Mouse (Mus musculus) midbrain, embryonic 11.5 days (tissue): Measurements from ENCODE around the gene Kcnt1. TPM values are rescaled to one million over a fixed set of nuclear protein-coding genes. Genes with fewer than 3 reads are reported as not detected.

ENCODE experiments used
- ATAC-seq: fragments of 200-750 bp; cut with Nextera tagmentation; 2 replicates; pipeline ENCODE4 v1.8.0; 2017; ENCODE audit warnings: moderate TSS enrichment, moderate library complexity; ENCODE audit not compliant: low FRiP score
- DNase-seq: peaks from one replicate; pipeline ENCODE4 v3.0.0; 2015; ENCODE audit warnings: low spot score; ENCODE audit errors: missing footprints
- H3K27ac ChIP-seq: fragments of 300-500 bp; sonication (generic); 2 replicates; pipeline ENCODE4 v1.5.1; 2014; ENCODE audit warnings: low read depth, low read length
- H3K27me3 ChIP-seq: fragments of 300-500 bp; sonication (generic); 2 replicates; pipeline ENCODE4 v1.6.1; 2014; ENCODE audit warnings: mild to moderate bottlenecking, low read length, moderate library complexity, mixed read lengths; ENCODE audit not compliant: control insufficient read depth, insufficient read depth
- H3K36me3 ChIP-seq: fragments of 300-500 bp; sonication (generic); 2 replicates; pipeline ENCODE4 v1.6.1; 2014; ENCODE audit warnings: mild to moderate bottlenecking, low read length, moderate library complexity, mixed read lengths; ENCODE audit not compliant: control insufficient read depth, insufficient read depth
- H3K4me1 ChIP-seq: fragments of 300-500 bp; sonication (generic); 2 replicates; pipeline ENCODE4 v1.6.1; 2014; ENCODE audit warnings: low read length; ENCODE audit not compliant: control insufficient read depth, insufficient read depth
- H3K4me2 ChIP-seq: fragments of 300-500 bp; sonication (generic); 2 replicates; pipeline ENCODE4 v1.6.1; 2014; ENCODE audit warnings: mild to moderate bottlenecking, moderate library complexity
- H3K4me3 ChIP-seq: fragments of 300-500 bp; sonication (generic); 2 replicates; pipeline ENCODE4 v1.5.1; 2014; ENCODE audit warnings: low read depth, low read length
- H3K9ac ChIP-seq: fragments of 300-500 bp; sonication (generic); 2 replicates; pipeline ENCODE4 v1.6.1; 2014; ENCODE audit warnings: low read length
- H3K9me3 ChIP-seq: fragments of 300-500 bp; sonication (generic); 2 replicates; pipeline ENCODE4 v1.6.1; 2016; ENCODE audit warnings: low read length; ENCODE audit not compliant: control insufficient read depth
- WGBS: fragments of 180-500 bp; shearing (Covaris S2); extraction: QIAGEN DNeasy Blood & Tissue Kit; methylation state at CpG from one replicate; pipeline ENCODE4 v1.1.7; 2014; 5-methylcytosine and 5-hydroxymethylcytosine counted together
- polyA plus RNA-seq: library from polyadenylated mRNA; unstranded; fragments of >200 nt; fragmentation: Nextera tagmentation; extraction: Ambion mirVana; gene quantifications from 2 replicates; pipeline ENCODE4 v1.2.1, GENCODE M21; 2014

Kcnt1 gene
- polyA plus RNA-seq, 1 experiment from 2014 or later = 0.23 TPM

DNA sequence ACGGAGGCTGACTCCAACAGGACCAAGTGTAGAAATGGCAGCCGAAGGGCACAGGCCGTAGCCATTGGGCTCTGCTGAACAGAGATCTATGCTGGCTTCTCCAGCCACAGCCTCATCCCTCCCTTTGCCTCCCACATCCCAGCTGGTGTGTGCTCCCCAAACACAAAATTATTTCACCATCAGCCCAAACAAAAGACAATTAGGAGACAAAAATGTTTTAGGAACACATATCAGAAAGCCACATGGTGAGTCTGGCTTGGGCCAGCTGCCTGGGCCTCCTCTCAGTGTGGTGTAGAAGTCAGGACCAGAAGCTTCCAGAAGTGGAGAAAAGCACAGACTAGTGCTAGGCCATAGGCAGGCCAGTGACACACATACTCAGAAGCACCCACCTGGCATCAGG lies 19.4 kb upstream of the Kcnt1 start:
- Histone ChIP-seq H3K4me3 (no peak overlapping the region), H3K4me1 (no peaks in the 10 kb centered on the region), H3K9ac (no peak overlapping the region), H3K9me3 (no peaks in the 10 kb centered on the region), H3K27ac (no peak overlapping the region), H3K4me2 (no peak overlapping the region), H3K36me3 (no peaks in the 10 kb centered on the region), H3K27me3 (no peaks in the 10 kb centered on the region)
- ATAC-seq (no peak), DNase-seq (no peak)
- 86% methylated on average over 3 of the region's 3 CpGs for WGBS

GRCm38 (mm10) chr2:25846516-25846915 lies 17.0 kb upstream of the Kcnt1 start:
- H3K9ac ChIP-seq = no peak overlapping the region
- no peak overlapping the region for H3K4me2 ChIP-seq
- H3K36me3 ChIP-seq = no peaks in the 10 kb centered on the region
- no peaks in the 10 kb centered on the region for H3K27me3 ChIP-seq
- H3K27ac ChIP-seq = no peak overlapping the region
- DNase-seq (no peak), ATAC-seq (no peak)
- H3K9me3 ChIP-seq = no peaks in the 10 kb centered on the region
- WGBS = 85% methylated on average over 8 of the region's 8 CpGs
- H3K4me3 ChIP-seq = no peak overlapping the region
- no peaks in the 10 kb centered on the region for H3K4me1 ChIP-seq

- WGBS = 86% methylated on average over 15 of the region's 16 CpGs
- ATAC-seq (no peak), DNase-seq (no peak)
Observed at GRCm38 (mm10) chr2:25847226-25847625, 16.3 kb upstream of the Kcnt1 start, which contains the start of gene Sohlh1. TSS of gene Sohlh1 (minus strand) at chr2:25847248.

GRCm38 (mm10) chr2:25850330-25850729 lies 13.2 kb upstream of the Kcnt1 start:
- ATAC-seq = no peak
- no peaks in the 10 kb centered on the region for H3K27me3 ChIP-seq

More at GRCm38 (mm10) chr2:25847226-25847625, 16.3 kb upstream of the Kcnt1 start, which contains the start of gene Sohlh1:
- no peaks in the 10 kb centered on the region for H3K36me3 ChIP-seq
- no peaks in the 10 kb centered on the region for H3K27me3 ChIP-seq
- no peaks in the 10 kb centered on the region for H3K4me1 ChIP-seq
- no peak within 1 kb of the TSS for H3K27ac ChIP-seq
- no peak within 1 kb of the TSS for H3K4me2 ChIP-seq
- H3K9me3 ChIP-seq = no peaks in the 10 kb centered on the region
- no peak within 1 kb of the TSS for H3K4me3 ChIP-seq
- H3K9ac ChIP-seq = no peak within 1 kb of the TSS

DNA sequence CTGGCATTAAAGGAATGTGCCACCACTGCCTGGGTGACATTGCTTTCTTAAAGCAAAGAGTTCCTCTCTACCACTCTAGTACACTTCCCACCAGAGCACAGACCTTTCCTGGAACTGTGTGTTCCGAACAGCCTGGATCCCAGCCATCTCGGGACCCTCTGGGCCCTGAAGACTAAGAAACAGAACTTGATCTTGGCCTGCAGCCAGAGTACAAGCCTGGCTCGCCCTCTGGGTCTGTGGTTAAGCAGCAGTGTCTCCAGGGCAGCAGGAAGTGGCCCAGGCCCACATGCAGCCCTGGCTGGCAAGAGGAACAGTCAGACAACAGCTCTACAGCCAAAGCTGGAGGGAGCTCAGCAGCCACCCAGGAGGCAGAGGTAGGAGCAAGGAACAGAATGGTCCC lies 10.9 kb upstream of the Kcnt1 start:
- Histone ChIP-seq H3K27ac (no peak overlapping the region), H3K9me3 (no peaks in the 10 kb centered on the region), H3K27me3 (no peaks in the 10 kb centered on the region), H3K4me3 (no peak overlapping the region), H3K4me2 (no peak overlapping the region), H3K9ac (no peak overlapping the region), H3K4me1 (no peaks in the 10 kb centered on the region), H3K36me3 (no peaks in the 10 kb centered on the region)
- 65% methylated on average over 3 of the region's 3 CpGs for WGBS
- no peak for ATAC-seq
- DNase-seq = no peak

More at GRCm38 (mm10) chr2:25850330-25850729, 13.2 kb upstream of the Kcnt1 start:
- H3K9ac ChIP-seq = no peak overlapping the region
- peak; percentile 93 for DNase-seq
- H3K9me3 ChIP-seq = no peaks in the 10 kb centered on the region
- no peak overlapping the region for H3K27ac ChIP-seq
- no peak overlapping the region for H3K4me3 ChIP-seq
- H3K4me1 ChIP-seq = no peaks in the 10 kb centered on the region
- no peak overlapping the region for H3K4me2 ChIP-seq
- WGBS = 9% methylated on average over 4 of the region's 4 CpGs
- H3K36me3 ChIP-seq = no peaks in the 10 kb centered on the region

DNA sequence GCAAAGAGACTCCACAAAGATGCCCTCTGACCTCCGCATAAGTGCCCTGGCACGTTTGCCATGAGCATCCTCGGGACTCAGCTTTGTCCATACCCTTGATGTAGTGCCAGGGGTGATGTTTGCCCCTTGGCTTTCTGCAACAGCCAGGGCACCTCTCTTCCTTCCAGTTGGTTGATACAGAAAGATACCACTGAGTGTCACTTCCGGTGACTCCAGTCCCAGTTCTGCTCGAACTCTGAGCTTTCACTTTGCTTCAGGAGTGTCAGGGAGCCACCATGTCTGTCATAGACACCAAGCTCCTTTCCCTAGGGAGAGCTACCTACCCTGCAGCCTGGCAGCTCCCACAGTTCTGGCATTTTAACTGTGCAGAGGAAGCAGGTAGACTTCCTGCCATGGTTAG lies 9.5 kb upstream of the Kcnt1 start:
- Histone ChIP-seq H3K27me3 (no peaks in the 10 kb centered on the region), H3K9me3 (no peaks in the 10 kb centered on the region), H3K4me3 (no peak overlapping the region), H3K4me1 (no peaks in the 10 kb centered on the region), H3K27ac (no peak overlapping the region), H3K9ac (no peak overlapping the region), H3K36me3 (no peaks in the 10 kb centered on the region), H3K4me2 (no peak overlapping the region)
- no peak for ATAC-seq
- 87% methylated on average over 5 of the region's 5 CpGs for WGBS
- DNase-seq = no peak

- Histone ChIP-seq H3K36me3 (no peaks in the 10 kb centered on the region), H3K9ac (no peak overlapping the region), H3K9me3 (no peaks in the 10 kb centered on the region), H3K4me1 (peaks cover 8% of the 10 kb centered on the region), H3K27me3 (peaks cover 13% of the 10 kb centered on the region), H3K4me3 (no peak overlapping the region), H3K27ac (no peak overlapping the region), H3K4me2 (no peak overlapping the region)
- ATAC-seq (no peak), DNase-seq (no peak)
- 84% methylated on average over 3 of the region's 3 CpGs for WGBS
Observed at GRCm38 (mm10) chr2:25859891-25860290, 3.6 kb upstream of the Kcnt1 start.

DNA sequence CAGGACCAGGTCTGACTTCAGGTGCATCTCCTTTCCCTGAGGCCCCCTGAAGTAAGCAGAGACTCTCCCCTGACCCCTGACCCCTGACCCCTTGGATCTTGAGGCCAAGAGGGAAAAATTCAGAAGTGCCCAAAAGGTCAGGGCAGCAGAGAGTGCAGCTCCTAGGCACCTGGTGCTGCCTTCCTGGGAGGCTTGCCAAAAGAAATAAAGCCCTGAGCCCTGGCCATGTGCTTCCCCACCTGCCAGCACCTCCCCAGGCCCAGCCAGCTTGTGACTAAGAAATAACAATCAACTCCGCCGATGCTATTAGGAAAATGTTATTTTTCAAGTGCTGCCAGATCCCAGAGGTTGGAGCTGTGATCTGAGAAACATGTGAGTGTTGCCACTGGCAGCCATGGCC lies 1.5 kb upstream of the Kcnt1 start:
- H3K4me1 ChIP-seq = peaks cover 8% of the 10 kb centered on the region
- no peak overlapping the region for H3K27ac ChIP-seq
- 85% methylated on average over 2 of the region's 2 CpGs for WGBS
- no peaks in the 10 kb centered on the region for H3K9me3 ChIP-seq
- H3K27me3 ChIP-seq = peaks cover 19% of the 10 kb centered on the region
- H3K9ac ChIP-seq = no peak overlapping the region
- H3K4me2 ChIP-seq = no peak overlapping the region
- no peak overlapping the region for H3K4me3 ChIP-seq
- ATAC-seq (no peak), DNase-seq (no peak)
- no peaks in the 10 kb centered on the region for H3K36me3 ChIP-seq

GRCm38 (mm10) chr2:25862696-25863270 lies 751 bp upstream of the Kcnt1 start:
- Histone ChIP-seq H3K4me2 (peak overlapping the region; percentile 95; the same call in 1 of the 2 replicates), H3K27ac (no peak overlapping the region), H3K27me3 (peaks cover 19% of the 10 kb centered on the region), H3K36me3 (no peaks in the 10 kb centered on the region), H3K9me3 (no peaks in the 10 kb centered on the region), H3K9ac (no peak overlapping the region), H3K4me1 (peaks cover 8% of the 10 kb centered on the region), H3K4me3 (no peak overlapping the region)
- WGBS = 70% methylated on average over 5 of the region's 5 CpGs
- ATAC-seq (no peak), DNase-seq (no peak)
